Mouse (Mus musculus) lung, adult 2 months (tissue): ENCODE data around the gene Aip. TPM values are rescaled to one million over a fixed set of nuclear protein-coding genes. Genes with fewer than 3 reads are reported as not detected.

Source experiments
- DNase-seq: peaks from one replicate; pipeline ENCODE4 v3.0.0; 2022
- H3K4me1 ChIP-seq: fragments of 200-500 bp; 2 replicates; pipeline ENCODE4 v1.6.1; 2011; ENCODE audit warnings: low read length; ENCODE audit not compliant: control insufficient read depth, insufficient read depth
- H3K4me3 ChIP-seq: fragments of 200-500 bp; replicated peaks from 2 replicates; pipeline ENCODE3; 2011; ENCODE audit warnings: low read depth, mild to moderate bottlenecking, control low read depth, low read length; ENCODE audit errors: extremely low read depth
- CTCF ChIP-seq: fragments of 200-500 bp; IDR thresholded peaks from 2 replicates; pipeline ENCODE4 v1.5.1; 2011; ENCODE audit warnings: mild to moderate bottlenecking, low read length, control low read depth; ENCODE audit not compliant: insufficient read depth
- POLR2A ChIP-seq: fragments of 200-500 bp; IDR thresholded peaks from 2 replicates; pipeline ENCODE4 v1.6.1; 2011; ENCODE audit warnings: low read depth, mild to moderate bottlenecking, control low read depth, low read length, borderline replicate concordance; ENCODE audit errors: extremely low read depth
- WGBS: fragments of 180-500 bp; shearing (Covaris S2); methylation state at CpG from one replicate; pipeline ENCODE4 v1.1.7; 2018; 5-methylcytosine and 5-hydroxymethylcytosine counted together
- polyA plus RNA-seq: library from polyadenylated mRNA; depleted of rRNA; stranded (reverse); fragments of >200 nt; gene quantifications from 2 replicates; pipeline ENCODE4 v1.2.3, GENCODE M21; 2012

The Aip gene
- polyA plus RNA-seq, 1 experiment = 123 TPM

DNA sequence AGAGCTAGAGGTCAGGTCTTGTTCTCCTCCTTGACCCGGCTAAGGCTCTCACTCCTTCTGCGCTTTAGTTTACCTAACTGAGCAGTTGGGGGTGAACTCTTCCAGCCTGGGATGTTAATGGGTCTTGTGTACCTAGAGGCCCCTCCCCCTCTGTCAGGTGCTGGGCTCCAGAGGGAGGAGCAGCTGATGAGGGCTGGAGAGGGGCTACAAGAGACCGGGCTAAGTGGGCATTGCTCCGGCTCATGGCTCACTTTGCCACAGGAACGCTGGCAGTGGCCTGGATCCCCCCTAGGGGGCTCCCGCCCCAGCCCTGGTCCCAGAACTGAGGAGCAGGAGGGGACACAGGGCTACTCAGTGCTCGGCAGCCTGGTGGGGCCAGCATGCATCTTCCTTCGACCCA is 41.8 kb downstream of the Aip start:
- no peak for TF ChIP-seq CTCF
- 45% methylated on average over 8 of the region's 8 CpGs for WGBS
- no peak for DNase-seq
- H3K4me3 ChIP-seq = no peak overlapping the region
- no peaks in the 10 kb centered on the region for H3K4me1 ChIP-seq

DNA sequence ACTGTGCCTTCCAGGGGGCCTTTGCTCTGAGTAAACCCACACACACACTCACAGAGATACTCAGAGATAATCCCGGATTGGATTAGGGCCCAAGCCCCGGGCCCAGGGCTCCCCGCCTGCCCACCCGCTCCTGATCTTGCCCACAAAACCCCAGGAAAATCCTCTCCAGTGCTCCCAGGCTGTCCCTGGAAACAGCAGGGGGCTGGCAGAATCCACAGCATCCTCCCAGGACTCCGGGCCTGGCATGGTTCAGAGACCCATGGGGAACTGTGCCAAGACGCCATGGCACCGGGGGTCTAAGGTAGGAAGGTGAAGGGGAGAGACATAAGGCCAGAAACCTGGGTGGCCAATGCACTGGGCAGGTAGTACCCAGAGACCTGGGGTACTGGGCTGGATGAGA is 42.3 kb downstream of the Aip start:
- DNase-seq = no peak
- 83% methylated on average over 7 of the region's 7 CpGs for WGBS
- TF ChIP-seq CTCF (no peak), POLR2A (no peak)

GRCm38 (mm10) chr19:4082219-4082965 is 43.3 kb downstream of the Aip start:
- 83% methylated on average over 11 of the region's 11 CpGs for WGBS
- no peak for DNase-seq

More for the DNA sequence above, 42.3 kb downstream of the Aip start:
- Histone ChIP-seq H3K4me1 (no peaks in the 10 kb centered on the region), H3K4me3 (no peak overlapping the region)

DNA sequence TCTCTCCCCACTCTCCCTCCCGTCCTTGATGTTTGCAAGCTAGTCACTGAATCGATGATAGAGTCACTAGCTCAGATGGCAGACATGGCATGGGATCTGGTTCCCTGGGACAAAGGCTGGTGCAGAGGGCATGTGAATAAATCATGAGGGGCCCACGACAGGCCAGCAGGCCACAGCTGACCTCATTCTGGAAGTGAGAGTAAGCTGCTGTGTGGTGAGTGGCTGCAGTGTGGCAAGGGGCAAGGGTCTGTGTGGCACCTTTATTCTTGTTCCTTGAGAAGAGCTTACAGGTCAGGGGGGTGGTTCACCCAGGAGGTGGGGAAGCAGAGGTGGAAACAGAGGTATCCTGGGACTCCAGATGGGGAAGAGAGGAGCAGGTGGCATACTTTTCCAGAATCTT is 44.3 kb downstream of the Aip start, which contains the start of gene Cabp2:
Cabp2 (plus strand) TSS at position 185 of the 400 bp plus-strand sequence.
- 74% methylated on average over 3 of the region's 3 CpGs for WGBS

More at GRCm38 (mm10) chr19:4082219-4082965, 43.3 kb downstream of the Aip start:
- H3K4me1 ChIP-seq = no peaks in the 10 kb centered on the region
- no peak overlapping the region for H3K4me3 ChIP-seq
- TF ChIP-seq POLR2A = no peak
- no peak for TF ChIP-seq CTCF

GRCm38 (mm10) chr19:4080511-4081009 is 45.1 kb downstream of the Aip start:
- Histone ChIP-seq H3K4me3 (no peak overlapping the region), H3K4me1 (no peaks in the 10 kb centered on the region)
- TF ChIP-seq POLR2A (no peak), CTCF (peak; percentile 21; the same call in 1 of the 2 replicates)
- 49% methylated on average over 8 of the region's 8 CpGs for WGBS
- DNase-seq = no peak

More for the DNA sequence above, 44.3 kb downstream of the Aip start, which contains the start of gene Cabp2:
- no peaks in the 10 kb centered on the region for H3K4me1 ChIP-seq
- DNase-seq = no peak
- H3K4me3 ChIP-seq = no peak within 1 kb of the TSS
- TF ChIP-seq CTCF = no peak
- no peak for TF ChIP-seq POLR2A

DNA sequence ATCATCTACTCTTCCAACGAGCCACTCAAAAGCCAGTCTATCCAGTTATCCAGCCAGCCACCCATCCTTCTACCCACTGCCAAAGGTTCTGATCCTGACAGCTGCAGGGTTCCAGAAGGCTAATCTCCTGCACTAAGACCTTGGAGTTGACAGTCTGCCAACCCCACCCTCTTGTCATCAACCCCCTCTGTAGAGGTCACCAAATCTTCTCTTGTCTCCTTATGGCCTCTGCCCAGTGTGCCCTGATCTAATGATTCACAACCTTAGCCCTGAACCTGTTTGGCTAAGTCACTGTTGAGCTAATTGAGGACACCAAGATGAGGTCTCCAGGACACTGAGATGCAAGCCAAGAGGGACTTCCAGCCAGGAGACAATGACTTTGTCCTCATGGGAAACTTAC is 46.1 kb downstream of the Aip start:
- TF ChIP-seq CTCF (no peak), POLR2A (no peak)
- 72% methylated on average over 1 of the region's 1 CpGs for WGBS
- H3K4me3 ChIP-seq = no peak overlapping the region
- H3K4me1 ChIP-seq = no peaks in the 10 kb centered on the region
- no peak for DNase-seq

- Histone ChIP-seq H3K4me3 (no peak overlapping the region), H3K4me1 (no peaks in the 10 kb centered on the region)
- 90% methylated on average over 1 of the region's 1 CpGs for WGBS
- no peak for DNase-seq
- TF ChIP-seq POLR2A (no peak), CTCF (no peak)
Observed at GRCm38 (mm10) chr19:4075531-4075930, 50.1 kb downstream of the Aip start.

DNA sequence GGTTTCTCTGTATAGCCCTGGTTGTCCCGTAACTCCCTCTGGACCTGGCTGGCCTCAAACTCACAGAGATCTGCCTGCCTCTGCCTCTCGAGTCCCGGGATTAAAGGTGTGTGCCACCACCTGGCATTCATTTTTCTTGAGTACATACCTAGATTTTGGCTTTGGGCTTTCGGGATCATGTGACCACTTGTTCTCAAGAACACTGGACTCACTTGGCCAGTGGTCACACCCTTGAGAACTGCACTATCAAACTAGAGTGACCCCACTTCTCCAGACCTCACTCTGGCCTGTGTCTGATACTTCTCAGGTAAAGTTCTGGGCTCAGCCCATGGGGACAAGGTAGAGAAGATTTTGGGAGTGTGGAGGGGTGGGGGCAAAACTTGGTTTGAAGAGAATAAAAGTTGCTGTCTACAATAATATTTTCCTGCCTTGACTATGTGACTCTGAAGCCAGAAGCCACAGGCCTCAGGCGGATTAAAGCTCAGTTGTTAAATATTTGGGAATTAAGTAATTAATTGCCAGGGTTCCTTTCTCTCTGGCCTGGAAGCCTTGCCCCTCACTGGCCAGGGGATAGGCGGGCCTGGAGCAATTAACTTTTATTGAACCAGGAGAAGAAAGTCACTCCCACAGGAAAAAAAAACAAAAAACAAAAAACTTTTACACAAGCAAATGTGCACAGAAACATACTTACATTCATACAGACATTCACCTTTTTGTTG is 52.8 kb downstream of the Aip start:
- no peak for TF ChIP-seq POLR2A
- no peak for TF ChIP-seq CTCF
- no peak for DNase-seq
- Histone ChIP-seq H3K4me1 (no peaks in the 10 kb centered on the region), H3K4me3 (no peak overlapping the region)
- 76% methylated on average over 6 of the region's 6 CpGs for WGBS

GRCm38 (mm10) chr19:4071406-4071805 is 54.3 kb downstream of the Aip start:
- DNase-seq = no peak
- WGBS = 92% methylated on average over 6 of the region's 6 CpGs
- Histone ChIP-seq H3K4me3 (no peak overlapping the region), H3K4me1 (no peaks in the 10 kb centered on the region)
- no peak for TF ChIP-seq CTCF
- TF ChIP-seq POLR2A = no peak

DNA sequence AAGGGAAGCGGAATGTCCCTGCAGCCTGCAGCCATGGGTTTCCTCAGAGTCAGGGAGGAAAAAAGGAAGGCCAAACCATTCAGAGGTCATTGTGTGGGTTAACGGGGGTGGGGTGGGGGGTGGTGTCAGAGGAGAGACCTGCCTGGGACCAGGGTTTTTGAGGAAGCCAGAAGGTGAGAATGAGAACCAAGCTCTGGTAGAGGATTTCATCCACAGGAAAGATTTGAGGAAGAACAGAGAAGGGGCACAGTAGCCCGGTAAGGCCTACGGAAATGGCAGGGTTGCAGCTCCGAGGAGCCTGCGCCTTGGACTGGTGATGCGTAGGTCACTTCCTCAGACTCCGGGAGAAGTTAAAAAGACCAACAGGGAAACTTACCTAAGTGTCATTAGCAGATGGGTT is 54.9 kb downstream of the Aip start:
- TF ChIP-seq POLR2A (no peak), CTCF (no peak)
- DNase-seq = no peak
- no peaks in the 10 kb centered on the region for H3K4me1 ChIP-seq
- H3K4me3 ChIP-seq = no peak overlapping the region
- WGBS = 69% methylated on average over 8 of the region's 8 CpGs
